Mouse (Mus musculus): Measurements from ENCODE around the gene Serpine1.

- TF ChIP-seq CTCF (IDR thresholded peaks at IDR 0.05; ENCODE audit: low read depth, low read length) (no peak), GATA1 (IDR thresholded peaks at IDR 0.05; ENCODE audit: borderline replicate concordance, low read length) (no peak), GATA2 (IDR thresholded peaks at IDR 0.05; ENCODE audit: borderline replicate concordance, low read depth, low read length) (no peak), POLR2AphosphoS5 (IDR thresholded peaks at IDR 0.05; ENCODE audit: insufficient replicate concordance, low read depth, low read length) (no peak), TAL1 (conservative IDR thresholded peaks at IDR 0.05; ENCODE audit: low read depth, low read length) (no peak)
Observed at GRCm38 (mm10) chr5:137079849-137080248, 7.8 kb upstream of the Serpine1 start.
